Comparison of ENCODE assay signal across 16 mouse cellular contexts in the genomic region with DNA sequence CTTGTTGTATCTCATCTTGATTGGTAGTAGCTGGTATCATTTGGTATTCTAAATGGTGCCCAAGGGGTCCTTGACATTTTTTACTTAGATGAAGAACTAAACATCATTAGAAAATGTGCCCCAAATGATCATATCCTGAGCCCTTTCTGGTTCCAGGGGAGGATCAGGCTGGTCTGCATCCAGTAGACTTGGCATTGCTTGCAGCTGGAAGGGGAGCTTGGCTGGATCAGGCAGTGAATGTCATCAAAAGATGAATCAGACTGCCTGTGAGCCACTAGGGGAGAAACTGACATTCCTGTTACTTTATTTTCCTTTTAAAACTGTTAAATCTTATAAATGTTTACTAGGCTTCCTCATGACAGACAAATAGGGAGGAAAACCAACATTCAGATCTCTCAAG.
DNase-seq lines count a peak whose midpoint lies in the region; ATAC-seq and TF ChIP-seq lines count a peak whose summit lies in the region.
"Had no signal": no experiment of that assay in that cellular context is flagged by ENCODE, and none has a peak within 500 bp of the region (broad histone marks: within the 10 kb centered on the region; RNA-seq: fewer than 3 reads in every experiment).

No protein-coding gene starts in this region.

- no peak for ATAC-seq in hindbrain, embryonic 12.5 days (ENCODE audit: low FRiP score)

- no peak overlapping the region for H3K9ac ChIP-seq in hindbrain, embryonic 12.5 days
- H3K9ac ChIP-seq: liver, embryonic 14.5 days; midbrain, embryonic 12.5 days; neural tube, embryonic 12.5 days had no signal

- peak; percentile 25; the same call in 1 of the 2 replicates for TF ChIP-seq CTCF in layer of hippocampus, adult 2 months (conservative IDR thresholded peaks at IDR 0.05)

- no peak overlapping the region for H3K4me2 ChIP-seq in hindbrain, embryonic 12.5 days (replicated peaks)
- H3K4me2 ChIP-seq: midbrain, embryonic 12.5 days; neural tube, embryonic 12.5 days had no signal

- no peaks in the 10 kb centered on the region for H3K36me3 ChIP-seq in hindbrain, embryonic 12.5 days
- H3K36me3 ChIP-seq: embryonic facial prominence, embryonic 10.5 days; midbrain, embryonic 12.5 days; neural tube, embryonic 12.5 days had no signal

- H3K27ac ChIP-seq in layer of hippocampus, adult 2 months: no peak overlapping the region
- H3K27ac ChIP-seq in hindbrain, embryonic 12.5 days: no peak overlapping the region
- H3K27ac ChIP-seq: embryonic facial prominence, embryonic 10.5 days; liver, embryonic 14.5 days; midbrain, embryonic 12.5 days; neural tube, embryonic 12.5 days; stomach, postnatal 0 days had no signal

- DNase-seq in cerebellum, postnatal 14 days: peak; percentile 1 to 2
- DNase-seq in cerebellum, postnatal 4 days (ENCODE audit: low spot score in 2 of 2): no peak
- no peak for DNase-seq in layer of hippocampus, adult 2 months (ENCODE audit: low spot score in 2 of 2)
- DNase-seq in layer of hippocampus, adult 9-10 months (ENCODE audit: low spot score): no peak
- peak; percentile 56 for DNase-seq in adrenal gland, adult 2 months
- peak; percentile 21 for DNase-seq in gastrocnemius, postnatal 10 days
- DNase-seq in thymus, postnatal 36 days: no peak
- DNase-seq: cerebellum, adult 9-10 months; kidney, adult 9 months; lung, postnatal 10 days had no signal

- H3K9me3 ChIP-seq in hindbrain, embryonic 12.5 days (replicated peaks): no peaks in the 10 kb centered on the region
- H3K9me3 ChIP-seq: embryonic facial prominence, embryonic 10.5 days; midbrain, embryonic 12.5 days; neural tube, embryonic 12.5 days had no signal

- H3K4me1 ChIP-seq in hindbrain, embryonic 12.5 days: no peaks in the 10 kb centered on the region
- H3K4me1 ChIP-seq: embryonic facial prominence, embryonic 10.5 days; midbrain, embryonic 12.5 days; neural tube, embryonic 12.5 days had no signal

- H3K27me3 ChIP-seq in hindbrain, embryonic 12.5 days: no peaks in the 10 kb centered on the region
- H3K27me3 ChIP-seq: midbrain, embryonic 12.5 days; neural tube, embryonic 12.5 days had no signal

- H3K4me3 ChIP-seq in layer of hippocampus, adult 2 months: no peak overlapping the region
- no peak overlapping the region for H3K4me3 ChIP-seq in hindbrain, embryonic 12.5 days
- H3K4me3 ChIP-seq: embryonic facial prominence, embryonic 10.5 days; midbrain, embryonic 12.5 days; neural tube, embryonic 12.5 days had no signal

Comparison
In these comparisons a context has a peak if more than half of its experiments do, and no peak if none do; other contexts are left out.
1. DNase-seq: peak in cerebellum, postnatal 14 days (2 of 2), adrenal gland, adult 2 months (single experiment) and gastrocnemius, postnatal 10 days (single experiment); none in cerebellum, postnatal 4 days (0 of 2), layer of hippocampus, adult 2 months (0 of 2), layer of hippocampus, adult 9-10 months (single experiment) and thymus, postnatal 36 days (0 of 2).